Mouse (Mus musculus) skeletal muscle tissue, postnatal 0 days (tissue): ENCODE measurements around the gene Pitpna. TPM values are rescaled to one million over a fixed set of nuclear protein-coding genes. Genes with fewer than 3 reads are reported as not detected.

Experiments used
- microRNA-seq, 2 experiments: library from miRNA; unstranded; fragments of <30 nt; microRNA quantifications; one replicate each; pipeline ENCODE4; 2016
- polyA plus RNA-seq: library from polyadenylated mRNA; unstranded; fragments of >200 nt; fragmentation: Nextera tagmentation; extraction: Ambion mirVana; gene quantifications from 2 replicates; pipeline ENCODE4 v1.2.1, GENCODE M21; 2015

Pitpna gene
- 57.1 and 65.3 TPM in 2 replicates for polyA plus RNA-seq

DNA sequence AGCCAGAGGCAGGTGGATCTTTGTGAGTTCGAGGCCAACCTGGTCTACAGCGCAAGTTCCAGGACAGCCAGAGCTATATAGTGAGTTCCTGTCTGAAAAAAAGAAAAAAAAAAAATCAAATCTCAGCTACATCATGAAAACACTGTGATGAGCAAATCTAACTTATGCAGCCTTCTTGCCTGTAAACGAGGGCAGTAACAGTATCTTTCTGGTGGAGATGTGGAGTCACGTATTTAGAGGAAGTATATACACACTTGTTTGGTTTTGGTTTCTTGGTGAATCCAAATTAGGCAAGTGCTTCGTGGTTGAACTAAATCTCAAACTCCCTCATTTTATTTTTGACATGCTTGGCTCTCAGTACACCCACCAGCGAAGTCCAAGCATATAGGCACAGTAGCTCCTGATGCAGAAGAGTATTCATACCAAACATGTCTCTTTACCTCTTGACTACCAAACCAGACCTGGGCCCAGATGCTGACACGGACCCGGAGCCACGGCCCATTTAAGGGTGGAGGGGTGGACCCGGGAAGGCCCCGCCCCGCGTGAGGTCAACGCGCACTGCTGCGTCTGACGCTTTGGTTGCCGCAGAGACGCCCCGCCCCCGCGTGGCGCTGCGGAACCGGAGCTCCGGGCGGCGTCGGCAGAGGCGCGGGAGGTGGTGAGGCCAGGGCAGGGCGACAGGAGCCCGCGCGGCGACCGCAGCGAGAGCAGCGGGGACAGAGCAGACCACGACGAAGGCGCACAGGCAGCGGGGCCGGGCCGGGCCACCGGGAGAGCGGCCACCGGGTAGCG is at the start of gene Pitpna:
Gene Pitpna (plus strand): TSS at position 605 of the 792 bp plus-strand sequence.

DNA sequence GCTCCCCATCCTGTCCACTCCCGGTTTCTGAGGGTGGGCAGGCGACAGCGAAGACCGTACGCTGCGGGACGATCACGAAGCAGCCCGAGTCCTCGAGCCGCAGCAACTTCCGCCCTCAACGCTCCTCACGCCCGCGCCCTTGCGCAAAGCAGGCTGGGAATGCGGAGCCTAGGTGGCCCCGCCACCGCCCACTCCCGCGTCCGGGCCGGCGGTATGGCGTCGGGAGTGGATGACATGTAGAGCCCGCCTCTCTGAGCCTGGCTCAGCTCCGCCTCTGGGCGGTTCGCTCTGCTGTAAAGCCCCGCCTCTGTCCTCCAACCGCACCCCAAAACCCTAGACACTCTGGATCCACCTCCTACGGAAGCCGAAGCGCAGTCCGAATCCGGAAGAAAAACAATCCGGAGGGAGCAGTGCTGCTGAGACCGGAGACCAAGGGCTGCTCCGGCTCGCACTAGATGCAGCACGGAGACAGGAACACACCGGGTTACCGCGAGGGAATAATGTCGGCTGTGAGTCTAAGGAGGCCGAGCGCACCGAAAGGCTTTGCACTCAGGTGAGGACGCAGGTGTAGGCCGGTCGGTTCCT is 42.8 kb downstream of the Pitpna start, which contains the start of gene Inpp5k:
Gene Inpp5k (plus strand): TSS at position 344 of the 585 bp plus-strand sequence.

DNA sequence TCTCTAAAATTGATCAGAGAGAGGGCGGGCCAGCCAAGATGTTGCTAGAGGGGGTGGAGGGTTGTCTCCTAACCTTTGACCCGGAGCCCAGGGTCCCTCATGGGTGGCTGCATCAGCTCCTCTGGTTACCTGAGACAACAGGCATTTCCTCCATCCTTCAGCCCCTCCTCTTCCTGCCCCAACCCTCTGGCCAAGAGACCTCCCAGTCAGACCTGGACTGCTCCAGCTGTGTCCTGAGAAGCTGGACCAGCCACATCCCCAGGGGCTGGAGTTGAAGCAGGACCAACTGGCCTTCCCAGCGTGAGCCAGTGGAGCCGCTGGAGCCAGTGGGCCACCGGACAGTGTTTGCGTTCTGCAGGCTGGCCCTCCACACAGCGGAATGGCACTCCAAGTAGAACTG is 62.4 kb downstream of the Pitpna start, which contains the start of gene Myo1c:
Gene Myo1c (plus strand): TSS at position 194 of the 400 bp plus-strand sequence.

Small RNAs within 50 kb of the gene (microRNA-seq; reads per million reads assigned to microRNA genes)
- 0 reads per million in 2 experiments for gene Mir3971

Other genes with a start within 250 kb of the Pitpna start
- gene Rpa1, start 239.8 kb upstream of the Pitpna start, polyA plus RNA-seq: 36.4 and 38.5 TPM in 2 replicates
- 9.9 and 12.0 TPM in 2 replicates for gene Smyd4, start 239.7 kb upstream of the Pitpna start, polyA plus RNA-seq
- 174 and 240 TPM in 2 replicates for gene Serpinf1, start 165.4 kb upstream of the Pitpna start, polyA plus RNA-seq
- 0.23 and 0.29 TPM in 2 replicates for gene Serpinf2, start 148.5 kb upstream of the Pitpna start, polyA plus RNA-seq
- 2.7 TPM in 2 replicates for gene Wdr81, start 133.4 kb upstream of the Pitpna start, polyA plus RNA-seq
- 14.1 TPM in 2 replicates for gene Tlcd2, start 126.4 kb upstream of the Pitpna start, polyA plus RNA-seq
- gene Prpf8, start 101.3 kb upstream of the Pitpna start, polyA plus RNA-seq: 15.5 and 16.9 TPM in 2 replicates
- gene Rilp, start 78.0 kb upstream of the Pitpna start, polyA plus RNA-seq: 10.7 and 12.4 TPM in 2 replicates
- 5.8 and 6.0 TPM in 2 replicates for gene Scarf1, start 74.6 kb upstream of the Pitpna start, polyA plus RNA-seq
- 7.1 and 7.8 TPM in 2 replicates for gene Slc43a2, start 56.4 kb upstream of the Pitpna start, polyA plus RNA-seq
- 31.7 and 38.0 TPM in 2 replicates for gene Inpp5k, start 42.9 kb downstream of the Pitpna start, polyA plus RNA-seq
- gene Myo1c, start 62.4 kb downstream of the Pitpna start, polyA plus RNA-seq: 34.2 and 40.5 TPM in 2 replicates
- 54.1 and 58.5 TPM in 2 replicates for gene Crk, start 91.2 kb downstream of the Pitpna start, polyA plus RNA-seq
- gene Ywhae, start 144.8 kb downstream of the Pitpna start, polyA plus RNA-seq: 485 and 554 TPM in 2 replicates
- 0.07 and 0.08 TPM in 2 replicates for gene Doc2b, start 208.0 kb downstream of the Pitpna start, polyA plus RNA-seq